Mouse (Mus musculus) CH12.LX (cell line): ENCODE measurements around the gene Pde1a. TPM values are rescaled to one million over a fixed set of nuclear protein-coding genes. Genes with fewer than 3 reads are reported as not detected.
A peak's percentile ranks its signal among the peaks of the same experiment; 100 is the strongest.

ENCODE experiments used
- DNase-seq: peaks from one replicate; pipeline ENCODE4 v3.0.0-alpha.2; 2013; ENCODE audit errors: extremely low read depth
- H3K27ac ChIP-seq: 2 replicates; pipeline ENCODE4 v1.5.1; 2012; ENCODE audit warnings: low read depth, mild to moderate bottlenecking, control low read depth, moderate library complexity; ENCODE audit not compliant: insufficient read depth
- H3K27me3 ChIP-seq: replicated peaks from 2 replicates; pipeline ENCODE3; 2012; ENCODE audit warnings: inconsistent platforms
- H3K36me3 ChIP-seq, 2 experiments: replicated peaks in 1 of 2; 2 replicates each; pipeline versions ENCODE3 to v1.6.1; 2012; ENCODE audit warnings: inconsistent platforms in 1 of 2, low read length in 1 of 2, mild to moderate bottlenecking in 1 of 2, mixed read lengths in 1 of 2, moderate library complexity in 1 of 2; ENCODE audit not compliant: control insufficient read depth in 1 of 2, insufficient read depth in 1 of 2
- H3K4me1 ChIP-seq, 2 experiments: 2 replicates each; pipeline ENCODE4 v1.6.1; 2012; ENCODE audit warnings: inconsistent platforms in 1 of 2, moderate library complexity in 1 of 2; ENCODE audit not compliant: insufficient read depth in 2 of 2, control insufficient read depth in 1 of 2
- H3K4me2 ChIP-seq: 2 replicates; pipeline ENCODE4 v1.6.1; 2012; ENCODE audit warnings: low read depth, mild to moderate bottlenecking, control low read depth; ENCODE audit not compliant: poor library complexity, insufficient read depth, severe bottlenecking
- H3K4me3 ChIP-seq, 3 experiments: fragments of 150-350 bp in 1 of 3; sonication (generic) in 1 of 3; replicated peaks in 1 of 3; 2 replicates each; pipeline versions ENCODE3 to v1.5.1; 2011 to 2012; ENCODE audit warnings: low read depth in 2 of 3, low read length in 2 of 3, mild to moderate bottlenecking in 2 of 3, moderate library complexity in 2 of 3, control low read depth in 1 of 3, improper control_type of control experiment in 1 of 3, inconsistent platforms in 1 of 3, mixed read lengths in 1 of 3; ENCODE audit not compliant: poor library complexity in 1 of 3
- H3K79me2 ChIP-seq: replicated peaks from 2 replicates; pipeline ENCODE4 v1.6.1; 2012; ENCODE audit warnings: mild to moderate bottlenecking, moderate library complexity; ENCODE audit not compliant: control insufficient read depth, poor library complexity, insufficient read depth, severe bottlenecking; ENCODE audit errors: extremely low read depth
- H3K9ac ChIP-seq: 2 replicates; pipeline ENCODE4 v1.6.1; 2012; ENCODE audit warnings: low read depth, mild to moderate bottlenecking, control low read depth, moderate library complexity; ENCODE audit not compliant: insufficient read depth
- H3K9me3 ChIP-seq: replicated peaks from 2 replicates; pipeline ENCODE3; 2012; ENCODE audit warnings: low read length, inconsistent platforms, mixed read lengths
- EP300 ChIP-seq: IDR thresholded peaks from 2 replicates; pipeline ENCODE4 v1.6.1; 2011; ENCODE audit warnings: low read length, improper control_type of control experiment
- GABPA ChIP-seq: IDR thresholded peaks from 2 replicates; pipeline ENCODE4 v1.6.1; 2012; ENCODE audit warnings: low read depth, low read length, improper control_type of control experiment, inconsistent platforms; ENCODE audit not compliant: insufficient replicate concordance
- JUN ChIP-seq: IDR thresholded peaks from 2 replicates; pipeline ENCODE4 v1.6.1; 2011; ENCODE audit warnings: low read depth, mild to moderate bottlenecking, low read length, improper control_type of control experiment, moderate library complexity; ENCODE audit not compliant: insufficient read depth
- KAT2A ChIP-seq: IDR thresholded peaks from 2 replicates; pipeline ENCODE4 v1.6.1; 2012; ENCODE audit warnings: low read length, improper control_type of control experiment, inconsistent platforms; ENCODE audit not compliant: insufficient replicate concordance
- MAFK ChIP-seq: IDR thresholded peaks from 2 replicates; pipeline ENCODE4 v1.6.1; 2011; ENCODE audit warnings: low read length, improper control_type of control experiment; ENCODE audit not compliant: insufficient replicate concordance
- MEF2A ChIP-seq: IDR thresholded peaks from 2 replicates; pipeline ENCODE4 v1.6.1; 2014; ENCODE audit warnings: low read depth, mild to moderate bottlenecking, inconsistent platforms, low read length, improper control_type of control experiment, borderline replicate concordance
- MYC ChIP-seq: IDR thresholded peaks from 2 replicates; pipeline ENCODE4 v1.6.1; 2011; ENCODE audit warnings: low read depth, mild to moderate bottlenecking, improper control_type of control experiment, low read length
- POLR2AphosphoS2 ChIP-seq: IDR thresholded peaks from 2 replicates; pipeline ENCODE4 v1.6.1; 2011; ENCODE audit warnings: low read depth, low read length, improper control_type of control experiment
- RAD21 ChIP-seq: IDR thresholded peaks from 2 replicates; pipeline ENCODE4 v1.6.1; 2011; ENCODE audit warnings: low read depth, mild to moderate bottlenecking, low read length, improper control_type of control experiment, moderate library complexity
- TCF12 ChIP-seq: IDR thresholded peaks from 2 replicates; pipeline ENCODE4 v1.6.1; 2014; ENCODE audit warnings: low read depth, mild to moderate bottlenecking, inconsistent platforms, low read length, improper control_type of control experiment
- USF1 ChIP-seq: IDR thresholded peaks from 2 replicates; pipeline ENCODE4 v1.6.1; 2014; ENCODE audit warnings: low read depth, mild to moderate bottlenecking, inconsistent platforms, low read length, improper control_type of control experiment
- ZNF384 ChIP-seq: IDR thresholded peaks from 2 replicates; pipeline ENCODE4 v1.6.1; 2012; ENCODE audit warnings: low read depth, low read length, improper control_type of control experiment, inconsistent platforms
- dilution Hi-C: fragments of 300-500 bp; cut with MboI; formaldehyde crosslinking; loops from 2 replicates; pipeline ENCODE4 v1.14.3; 2020; ENCODE audit warnings: low sequenced_read_pairs; ENCODE audit not compliant: extremely low pct_unique_long_range_greater_than_20kb, extremely low pct_ligation_motif_present
- in situ Hi-C: fragments of 300-500 bp; cut with MboI; formaldehyde crosslinking; loops from 3 replicates; pipeline ENCODE4 v1.14.3; 2019; ENCODE audit warnings: low sequenced_read_pairs, low pct_ligation_motif_present, low pct_unique_long_range_greater_than_20kb, mixed read lengths
- polyA plus RNA-seq: library from polyadenylated mRNA; unstranded; fragments of >175 nt; gene quantifications from 2 replicates; pipeline ENCODE4 v1.2.1, GENCODE M21; 2012; ENCODE audit warnings: low read depth; ENCODE audit not compliant: insufficient read length
- total RNA-seq, 2 experiments: library from RNA; depleted of rRNA; stranded (reverse); fragments of 300-350 nt in 1 of 2; fragments of >200 nt in 1 of 2; gene quantifications; 2 replicates each; pipeline ENCODE4 v1.2.3; 2012 to 2014

Pde1a gene
- total and polyA plus RNA-seq, 3 experiments: 0.05 to 0.08 TPM; not detected in 1

DNA sequence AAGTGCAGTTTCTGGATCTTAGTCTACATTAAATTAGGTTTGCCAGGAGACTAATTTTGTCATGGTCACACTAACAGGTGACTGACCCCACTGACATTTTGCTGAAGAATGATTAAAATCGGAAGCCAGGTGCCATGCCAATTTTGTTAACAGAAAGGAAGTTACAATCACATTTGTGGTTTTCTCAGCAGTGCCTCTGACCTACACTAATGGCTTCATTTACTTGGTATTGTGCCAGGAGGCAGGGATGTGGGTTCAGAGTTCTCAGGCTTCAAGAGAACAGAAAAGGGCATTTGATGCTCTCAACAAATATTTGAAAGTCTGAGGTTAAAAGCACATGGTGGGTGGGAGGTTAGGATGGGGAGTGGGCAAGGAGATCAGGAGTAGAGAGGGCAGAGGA lies 236.4 kb downstream of the Pde1a start:
- H3K4me1 ChIP-seq: peaks cover 11 to 20% of the 10 kb centered on the region in 2 experiments
- no peak overlapping the region for H3K4me3 ChIP-seq
- no peaks in the 10 kb centered on the region for H3K27me3 ChIP-seq
- in situ Hi-C loops: no loop called here
- no peaks in the 10 kb centered on the region for H3K79me2 ChIP-seq
- H3K9ac ChIP-seq: no peak overlapping the region
- H3K4me2 ChIP-seq: 0 out of 2 replicates have a peak overlapping the region, but pooled peaks have one; percentile 48
- H3K27ac ChIP-seq: no peak overlapping the region
- peak; percentile 22 for DNase-seq
- TF ChIP-seq KAT2A (no peak), EP300 (peak; percentile 47), USF1 (no peak), TCF12 (peak; percentile 46; the same call in 1 of the 2 replicates), MAFK (no peak)
- H3K9me3 ChIP-seq: no peaks in the 10 kb centered on the region
- dilution Hi-C loops: no loop called here
- no peaks in the 10 kb centered on the region for H3K36me3 ChIP-seq

DNA sequence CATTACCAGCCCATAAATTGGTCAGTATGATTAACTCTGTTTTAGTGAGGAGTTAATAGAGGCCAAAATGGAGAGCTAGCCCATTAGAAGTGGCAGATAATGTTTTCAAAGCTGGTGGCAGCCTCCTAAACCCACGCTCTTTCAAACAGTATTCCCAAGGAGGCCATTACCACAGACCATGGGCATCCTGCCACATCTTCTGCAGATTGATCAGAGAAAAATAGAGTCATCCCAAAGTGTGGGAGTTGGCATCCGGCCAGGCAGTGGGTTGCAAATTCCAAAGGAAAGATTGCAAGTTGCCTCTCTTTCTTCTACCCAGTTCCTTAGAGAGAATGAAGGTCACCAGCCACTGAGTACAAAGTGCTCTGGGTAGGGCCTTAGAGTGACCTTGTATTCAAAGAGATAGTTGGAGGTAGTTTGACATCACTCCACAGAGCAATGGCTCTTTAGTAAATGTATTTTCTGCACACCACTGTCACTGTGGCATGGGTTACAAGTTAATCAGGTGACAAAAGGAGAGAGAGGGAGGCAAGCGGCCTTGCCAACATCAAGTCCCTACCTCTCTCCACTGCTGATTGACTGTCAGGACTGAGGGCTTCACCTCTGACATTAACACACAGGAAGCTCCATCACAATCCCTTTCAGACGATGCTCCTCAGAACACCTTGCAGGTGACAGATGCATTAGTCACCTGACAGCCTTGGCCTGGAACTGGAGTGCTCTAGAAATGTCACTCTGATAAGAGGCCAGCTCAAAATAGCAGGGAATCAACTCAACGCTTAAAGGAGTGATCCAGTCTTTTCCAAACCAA lies 237.3 kb downstream of the Pde1a start:
- H3K27me3 ChIP-seq: no peaks in the 10 kb centered on the region
- dilution Hi-C loops: no loop called here
- peaks cover 11 to 20% of the 10 kb centered on the region in 2 experiments for H3K4me1 ChIP-seq
- TF ChIP-seq GABPA (no peak), MEF2A (no peak), EP300 (no peak), MYC (no peak), POLR2AphosphoS2 (no peak), KAT2A (no peak), MAFK (no peak)
- TF ChIP-seq, all 38 proteins: peak for 0
- Histone ChIP-seq H3K4me3 (no peak overlapping the region), H3K9ac (no peak overlapping the region), H3K27ac (no peak overlapping the region), H3K4me2 (no peak overlapping the region), H3K9me3 (no peaks in the 10 kb centered on the region), H3K79me2 (no peaks in the 10 kb centered on the region), H3K36me3 (no peaks in the 10 kb centered on the region)
- no peak for DNase-seq
- in situ Hi-C loops: no loop called here

DNA sequence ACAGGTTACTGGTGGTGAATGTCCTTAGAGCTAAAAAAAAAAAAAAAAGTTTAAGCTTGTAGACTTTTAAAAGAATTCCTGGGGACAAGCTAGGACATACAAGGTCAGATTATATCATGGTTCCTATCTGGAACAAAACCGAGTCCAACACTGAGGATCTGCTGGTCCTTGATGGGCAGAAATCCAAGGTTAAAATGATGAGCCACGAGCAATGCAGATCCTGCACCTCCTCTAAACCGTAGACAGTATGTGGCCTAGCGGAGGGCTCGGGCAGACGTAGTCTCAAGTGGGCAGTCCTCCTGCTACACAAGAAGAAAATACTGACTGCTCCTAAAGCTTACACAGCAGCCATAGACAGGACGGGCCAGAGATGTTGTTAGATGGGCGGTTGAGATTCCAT lies 238.5 kb downstream of the Pde1a start:
- no peak for DNase-seq
- no peak for TF ChIP-seq USF1
- TF ChIP-seq ZNF384: no peak
- no peak for TF ChIP-seq JUN
- TF ChIP-seq KAT2A: no peak
- no peak for TF ChIP-seq RAD21
- H3K4me1 ChIP-seq: peaks cover 11 to 20% of the 10 kb centered on the region in 2 experiments
- H3K27me3 ChIP-seq: no peaks in the 10 kb centered on the region
- H3K27ac ChIP-seq: no peak overlapping the region
- no peaks in the 10 kb centered on the region for H3K36me3 ChIP-seq
- dilution Hi-C loops (no loop called here), in situ Hi-C loops (no loop called here)
- no peaks in the 10 kb centered on the region for H3K9me3 ChIP-seq
- no peak overlapping the region for H3K4me3 ChIP-seq
- H3K4me2 ChIP-seq: no peak overlapping the region
- H3K9ac ChIP-seq: no peak overlapping the region
- H3K79me2 ChIP-seq: no peaks in the 10 kb centered on the region
